Mouse (Mus musculus): ENCODE data around the gene Pla2g12b.

Pla2g12b gene

GRCm38 (mm10) chr10:59467297-59467696 lies 63.8 kb downstream of the Pla2g12b start:
- DNase-seq (ENCODE audit: low read depth, low spot score) = no peak

GRCm38 (mm10) chr10:59470451-59470850 lies 67.0 kb downstream of the Pla2g12b start:
- DNase-seq (ENCODE audit: low read depth, low spot score) = no peak
- no peaks in the 10 kb centered on the region for H3K27me3 ChIP-seq (ENCODE audit: control insufficient read depth, insufficient read depth, low read length, poor library complexity, severe bottlenecking)
- H3K36me3 ChIP-seq (ENCODE audit: control insufficient read depth, insufficient read depth, low read length, poor library complexity, severe bottlenecking) = peaks cover 6% of the 10 kb centered on the region; the same call in 1 of the 2 replicates

More at GRCm38 (mm10) chr10:59467297-59467696, 63.8 kb downstream of the Pla2g12b start:
- Histone ChIP-seq H3K36me3 (ENCODE audit: control insufficient read depth, insufficient read depth, low read length, poor library complexity, severe bottlenecking) (peaks cover 6% of the 10 kb centered on the region; the same call in 1 of the 2 replicates), H3K27me3 (ENCODE audit: control insufficient read depth, insufficient read depth, low read length, poor library complexity, severe bottlenecking) (no peaks in the 10 kb centered on the region)
